Mouse (Mus musculus) T-cell, adult 66 days (primary cell): ENCODE measurements around the gene Golim4. TPM values are rescaled to one million over a fixed set of nuclear protein-coding genes. Genes with fewer than 3 reads are reported as not detected.

Source experiments
- total RNA-seq, 2 experiments: library from RNA; stranded (reverse); gene quantifications; 3 replicates in 1 of 2; 4 replicates in 1 of 2; pipeline ENCODE4 v1.2.4; 2023

Golim4 gene
- total RNA-seq, result 10 to 100 TPM; 12.0 to 15.1 TPM

DNA sequence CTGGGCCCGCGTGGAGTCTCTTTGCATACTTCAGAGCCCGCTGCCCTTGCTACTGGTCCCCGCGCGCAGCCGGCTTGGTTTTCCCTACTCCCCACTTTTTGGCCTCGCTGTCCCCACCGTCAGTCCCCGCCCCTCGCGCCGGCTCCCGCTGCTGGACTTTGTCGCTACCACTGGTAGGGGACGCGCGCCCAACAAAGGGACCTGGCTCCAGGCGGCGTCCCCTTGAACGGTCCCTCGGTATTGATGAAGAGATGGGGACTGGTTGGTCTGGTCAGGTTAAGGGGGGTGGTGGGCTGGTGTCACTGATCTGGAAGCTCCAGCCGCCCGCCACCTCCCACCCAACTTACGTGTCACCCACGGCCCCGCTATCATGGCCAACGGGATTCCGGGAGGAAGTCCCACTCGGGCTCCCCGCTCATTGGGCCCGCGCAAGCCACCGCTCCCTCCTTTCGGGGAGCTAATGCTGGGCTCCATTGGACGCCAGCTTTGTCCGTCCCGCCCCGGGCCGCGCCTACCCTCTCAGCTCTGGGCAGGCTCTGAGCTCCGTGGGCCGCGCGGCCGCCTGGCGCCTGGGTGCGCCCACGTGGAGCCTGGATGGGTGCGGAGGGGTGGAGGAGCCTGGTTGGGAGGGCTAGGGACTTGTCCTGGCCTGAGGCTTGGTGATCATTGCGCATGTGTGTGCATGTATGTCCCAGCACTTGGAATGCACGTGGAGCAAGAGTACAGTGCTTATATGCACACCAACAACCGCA is at the start of gene Golim4:
TSS of gene Golim4 (minus strand) at position 399 of the 752 bp plus-strand sequence.

Other genes with a start within 250 kb of the Golim4 start
- not detected for gene Gm29133, start 208.8 kb downstream of the Golim4 start, total RNA-seq
- gene Fstl5, start 117.3 kb upstream of the Golim4 start, total RNA-seq, result not detected